In the genomic region with DNA sequence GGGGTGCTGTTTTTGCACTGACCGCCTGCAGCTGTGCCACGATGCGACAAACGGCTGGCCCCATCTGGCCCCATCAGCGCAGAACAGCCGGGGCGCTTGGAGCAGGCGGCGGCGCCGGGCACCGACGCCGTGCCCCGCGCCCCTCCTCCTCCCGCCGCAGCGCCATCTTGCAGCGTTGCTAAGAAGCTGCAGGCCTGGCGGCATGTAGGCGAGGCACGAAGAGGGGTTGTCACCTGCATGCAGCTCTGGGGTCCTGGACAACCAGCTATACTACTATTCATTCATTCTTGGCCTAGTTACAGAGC, we compare ENCODE assay signal across 8 mouse cellular contexts. TPM values are rescaled to one million over a fixed set of nuclear protein-coding genes. Genes with fewer than 3 reads are reported as not detected.
DNase-seq lines count a peak whose midpoint lies in the region; ATAC-seq lines count a peak whose summit lies in the region.
"Had no signal": no experiment of that assay in that cellular context is flagged by ENCODE, and none has a peak within 500 bp of the region (broad histone marks: within the 10 kb centered on the region; RNA-seq: fewer than 3 reads in every experiment).

No protein-coding gene starts in this region.

- ATAC-seq in lung, embryonic 16.5 days (ENCODE audit: low read depth): no peak
- ATAC-seq in embryonic facial prominence, embryonic 14.5 days (ENCODE audit: low read depth): 0 out of 2 replicates have a peak, but pooled peaks have one; percentile 26
- ATAC-seq in neural tube, embryonic 11.5 days (ENCODE audit: insufficient read depth, low FRiP score, low TSS enrichment): no peak

- no peak overlapping the region for H3K4me3 ChIP-seq in lung, embryonic 16.5 days (ENCODE audit: low read length)
- H3K4me3 ChIP-seq in embryonic facial prominence, embryonic 14.5 days (ENCODE audit: low read depth, low read length): peak overlapping the region; percentile 65
- H3K4me3 ChIP-seq in neural tube, embryonic 11.5 days (ENCODE audit: low read depth, low read length): peak overlapping the region; percentile 65
- H3K4me3 ChIP-seq: liver, embryonic 15.5 days had no signal

- no peak overlapping the region for H3K9ac ChIP-seq in lung, embryonic 16.5 days (ENCODE audit: low read length)
- peak overlapping the region; percentile 74; the same call in 1 of the 2 replicates for H3K9ac ChIP-seq in embryonic facial prominence, embryonic 14.5 days (ENCODE audit: low read depth, low read length)
- peak overlapping the region; percentile 26; the same call in 1 of the 2 replicates for H3K9ac ChIP-seq in neural tube, embryonic 11.5 days (ENCODE audit: low read length)
- H3K9ac ChIP-seq: liver, embryonic 15.5 days had no signal

- no peak overlapping the region for H3K27ac ChIP-seq in lung, embryonic 16.5 days (ENCODE audit: low read length)
- no peak overlapping the region for H3K27ac ChIP-seq in embryonic facial prominence, embryonic 14.5 days (replicated peaks; ENCODE audit: low read depth, low read length)
- no peak overlapping the region for H3K27ac ChIP-seq in neural tube, embryonic 11.5 days (ENCODE audit: low read depth, low read length)
- H3K27ac ChIP-seq: liver, embryonic 15.5 days had no signal

- H3K4me1 ChIP-seq in lung, embryonic 16.5 days (replicated peaks; ENCODE audit: control insufficient read depth, insufficient read depth, low read length): peaks cover 22% of the 10 kb centered on the region
- H3K4me1 ChIP-seq in embryonic facial prominence, embryonic 14.5 days (ENCODE audit: control insufficient read depth, insufficient read depth, low read length): peaks cover 25% of the 10 kb centered on the region
- H3K4me1 ChIP-seq in neural tube, embryonic 11.5 days (ENCODE audit: control insufficient read depth, insufficient read depth, low read length): peaks cover 10% of the 10 kb centered on the region

- 8% methylated on average over 22 of the region's 23 CpGs for WGBS in lung, embryonic 16.5 days
- WGBS in embryonic facial prominence, embryonic 14.5 days: 14% methylated on average over 4 of the region's 23 CpGs
- WGBS in neural tube, embryonic 11.5 days: 2% methylated on average over 23 of the region's 23 CpGs

- H3K4me2 ChIP-seq in lung, embryonic 16.5 days (ENCODE audit: low read depth, low read length): peak overlapping the region; percentile 99; the same call in 1 of the 2 replicates
- peak overlapping the region; percentile 96 for H3K4me2 ChIP-seq in embryonic facial prominence, embryonic 14.5 days (ENCODE audit: low read depth, low read length)
- H3K4me2 ChIP-seq in neural tube, embryonic 11.5 days (ENCODE audit: low read depth): peak overlapping the region; percentile 98
- H3K4me2 ChIP-seq: liver, embryonic 15.5 days had no signal

- H3K9me3 ChIP-seq in lung, embryonic 16.5 days (ENCODE audit: control insufficient read depth, low read length): no peaks in the 10 kb centered on the region
- no peaks in the 10 kb centered on the region for H3K9me3 ChIP-seq in embryonic facial prominence, embryonic 14.5 days (ENCODE audit: control insufficient read depth, low read length)
- no peaks in the 10 kb centered on the region for H3K9me3 ChIP-seq in neural tube, embryonic 11.5 days (ENCODE audit: control insufficient read depth, low read length)
- H3K9me3 ChIP-seq: liver, embryonic 15.5 days had no signal

- peaks cover 29% of the 10 kb centered on the region for H3K27me3 ChIP-seq in lung, embryonic 16.5 days (ENCODE audit: control insufficient read depth, insufficient read depth, low read depth, low read length)
- peaks cover 28% of the 10 kb centered on the region for H3K27me3 ChIP-seq in embryonic facial prominence, embryonic 14.5 days (replicated peaks; ENCODE audit: control insufficient read depth, insufficient read depth, low read length)
- peaks cover 26% of the 10 kb centered on the region for H3K27me3 ChIP-seq in neural tube, embryonic 11.5 days (ENCODE audit: control insufficient read depth, insufficient read depth, low read length)

- no peak for DNase-seq in lung, postnatal 25 days (ENCODE audit: low spot score)
- DNase-seq in embryonic facial prominence, embryonic 14.5 days (ENCODE audit: low spot score): peak; percentile 47
- DNase-seq in layer of hippocampus, adult 9-11 months: peak; percentile 64
- DNase-seq in neural tube, embryonic 11.5 days (ENCODE audit: low spot score): peak; percentile 73
- no peak for DNase-seq in Muller cell, postnatal 12 days (ENCODE audit: inconsistent ontology term)
- no peak for DNase-seq in urinary bladder, postnatal 4 days (ENCODE audit: low spot score in 2 of 2)

- no peaks in the 10 kb centered on the region for H3K36me3 ChIP-seq in lung, embryonic 16.5 days (ENCODE audit: control insufficient read depth, insufficient read depth, low read length)
- no peaks in the 10 kb centered on the region for H3K36me3 ChIP-seq in embryonic facial prominence, embryonic 14.5 days (ENCODE audit: control insufficient read depth, insufficient read depth, low read length)
- no peaks in the 10 kb centered on the region for H3K36me3 ChIP-seq in neural tube, embryonic 11.5 days (ENCODE audit: control insufficient read depth, insufficient read depth, low read length)
- H3K36me3 ChIP-seq: liver, embryonic 15.5 days had no signal

RNA-seq across cellular contexts. Expression of a gene that starts 1.2 kb away (rescaled TPM):
- 2.0 and 2.2 TPM in 2 replicates for polyA plus RNA-seq in lung, embryonic 16.5 days (2015; fragmentation: Nextera tagmentation; extraction: Ambion mirVana)
- 8.7 and 10.8 TPM in 2 replicates for polyA plus RNA-seq in embryonic facial prominence, embryonic 14.5 days (2014; fragmentation: Nextera tagmentation; extraction: Ambion mirVana)
- 3.0 and 5.1 TPM in 2 replicates for polyA plus RNA-seq in neural tube, embryonic 11.5 days (2014; fragmentation: Nextera tagmentation; extraction: Ambion mirVana)

RNA-seq across cellular contexts. Expression of a gene that starts 38.4 kb away (rescaled TPM):
- 15.3 and 16.4 TPM in 2 replicates for polyA plus RNA-seq in lung, embryonic 16.5 days (2015; fragmentation: Nextera tagmentation; extraction: Ambion mirVana)
- 23.7 and 28.2 TPM in 2 replicates for polyA plus RNA-seq in embryonic facial prominence, embryonic 14.5 days (2014; fragmentation: Nextera tagmentation; extraction: Ambion mirVana)
- 28.4 and 32.2 TPM in 2 replicates for polyA plus RNA-seq in neural tube, embryonic 11.5 days (2014; fragmentation: Nextera tagmentation; extraction: Ambion mirVana)

RNA-seq across cellular contexts. Expression of a gene that starts 50.3 kb away (rescaled TPM):
- 17.8 and 18.2 TPM in 2 replicates for polyA plus RNA-seq in lung, embryonic 16.5 days (2015; fragmentation: Nextera tagmentation; extraction: Ambion mirVana)
- polyA plus RNA-seq in embryonic facial prominence, embryonic 14.5 days (2014; fragmentation: Nextera tagmentation; extraction: Ambion mirVana): 13.1 and 14.1 TPM in 2 replicates
- polyA plus RNA-seq in neural tube, embryonic 11.5 days (2014; fragmentation: Nextera tagmentation; extraction: Ambion mirVana): 16.9 and 18.8 TPM in 2 replicates

RNA-seq across cellular contexts. Expression of a gene that starts 50.5 kb away (rescaled TPM):
- 64.7 and 78.3 TPM in 2 replicates for polyA plus RNA-seq in lung, embryonic 16.5 days (2015; fragmentation: Nextera tagmentation; extraction: Ambion mirVana)
- 76.4 and 88.7 TPM in 2 replicates for polyA plus RNA-seq in embryonic facial prominence, embryonic 14.5 days (2014; fragmentation: Nextera tagmentation; extraction: Ambion mirVana)
- polyA plus RNA-seq in neural tube, embryonic 11.5 days (2014; fragmentation: Nextera tagmentation; extraction: Ambion mirVana): 65.7 and 70.7 TPM in 2 replicates

Comparison
In these comparisons a context has a peak if more than half of its experiments do, and no peak if none do; other contexts are left out.
1. DNase-seq: peak in embryonic facial prominence, embryonic 14.5 days (single experiment), layer of hippocampus, adult 9-11 months (single experiment) and neural tube, embryonic 11.5 days (single experiment); none in lung, postnatal 25 days (single experiment), Muller cell, postnatal 12 days (single experiment) and urinary bladder, postnatal 4 days (0 of 2).
2. Peak in every context shown above with its lines, with median percentiles within 50 percentile points of each other: H3K4me2 ChIP-seq.